Mouse (Mus musculus): Measurements from ENCODE around the gene Vgll4. TPM values are rescaled to one million over a fixed set of nuclear protein-coding genes. Genes with fewer than 3 reads are reported as not detected.

The Vgll4 gene
- polyA plus RNA-seq, 1 experiment from 2014 or later = 74.3 TPM

- Histone ChIP-seq H3K27me3 (replicated peaks) (no peaks in the 10 kb centered on the region), H3K27ac (ENCODE audit: poor library complexity, severe bottlenecking) (0 out of 2 replicates have a peak overlapping the region, but pooled peaks have one; percentile 26), H3K36me3 (peaks cover 12% of the 10 kb centered on the region), H3K9me3 (replicated peaks) (no peaks in the 10 kb centered on the region), H3K9ac (no peak overlapping the region), H3K4me1 (replicated peaks) (peaks cover 65% of the 10 kb centered on the region), H3K4me3 (no peak overlapping the region), H3K4me2 (no peak overlapping the region)
- 0 out of 2 replicates have a peak, but pooled peaks have one; percentile 7 for ATAC-seq (ENCODE audit: insufficient number of reproducible peaks, low FRiP score)
- 24% methylated on average over 2 of the region's 2 CpGs for WGBS
Measured at GRCm38 (mm10) chr6:114854368-114854767, 115.4 kb downstream of the Vgll4 start.

- 51% methylated on average over 3 of the region's 3 CpGs for WGBS
- ATAC-seq (ENCODE audit: insufficient number of reproducible peaks, low FRiP score) = no peak
- Histone ChIP-seq H3K4me1 (replicated peaks) (peaks cover 74% of the 10 kb centered on the region), H3K9me3 (replicated peaks) (no peaks in the 10 kb centered on the region), H3K27me3 (replicated peaks) (no peaks in the 10 kb centered on the region), H3K4me2 (no peak overlapping the region), H3K4me3 (no peak overlapping the region), H3K27ac (ENCODE audit: poor library complexity, severe bottlenecking) (no peak overlapping the region), H3K36me3 (no peaks in the 10 kb centered on the region), H3K9ac (no peak overlapping the region)
Measured at GRCm38 (mm10) chr6:114852739-114853138, 117.1 kb downstream of the Vgll4 start.

GRCm38 (mm10) chr6:114851688-114852087, 118.1 kb downstream of the Vgll4 start:
- no peak overlapping the region for H3K4me3 ChIP-seq
- H3K4me1 ChIP-seq (replicated peaks) = peaks cover 75% of the 10 kb centered on the region
- 71% methylated on average over 7 of the region's 7 CpGs for WGBS
- no peak for ATAC-seq (ENCODE audit: insufficient number of reproducible peaks, low FRiP score)
- no peaks in the 10 kb centered on the region for H3K36me3 ChIP-seq
- no peak overlapping the region for H3K27ac ChIP-seq (ENCODE audit: poor library complexity, severe bottlenecking)
- H3K9ac ChIP-seq = no peak overlapping the region
- H3K27me3 ChIP-seq (replicated peaks) = no peaks in the 10 kb centered on the region
- no peaks in the 10 kb centered on the region for H3K9me3 ChIP-seq (replicated peaks)
- no peak overlapping the region for H3K4me2 ChIP-seq

- H3K36me3 ChIP-seq = no peaks in the 10 kb centered on the region
- H3K27ac ChIP-seq (ENCODE audit: poor library complexity, severe bottlenecking) = no peak overlapping the region
- no peak for ATAC-seq (ENCODE audit: insufficient number of reproducible peaks, low FRiP score)
- no peaks in the 10 kb centered on the region for H3K9me3 ChIP-seq (replicated peaks)
- no peak overlapping the region for H3K9ac ChIP-seq
- H3K4me3 ChIP-seq = no peak overlapping the region
- H3K27me3 ChIP-seq (replicated peaks) = no peaks in the 10 kb centered on the region
- peaks cover 70% of the 10 kb centered on the region for H3K4me1 ChIP-seq (replicated peaks)
- 73% methylated on average over 8 of the region's 8 CpGs for WGBS
- H3K4me2 ChIP-seq = no peak overlapping the region
Measured at GRCm38 (mm10) chr6:114849787-114850186, 120.0 kb downstream of the Vgll4 start.

- 29% methylated on average over 7 of the region's 7 CpGs for WGBS
- no peak for ATAC-seq (ENCODE audit: insufficient number of reproducible peaks, low FRiP score)
- no peaks in the 10 kb centered on the region for H3K27me3 ChIP-seq (replicated peaks)
- H3K27ac ChIP-seq (ENCODE audit: poor library complexity, severe bottlenecking) = peak overlapping the region; percentile 46; the same call in 1 of the 2 replicates
- 0 out of 2 replicates have a peak, but pooled peaks cover 2% of the 10 kb centered on the region for H3K9me3 ChIP-seq (replicated peaks)
- H3K9ac ChIP-seq = 0 out of 2 replicates have a peak overlapping the region, but pooled peaks have one; percentile 13
- no peak overlapping the region for H3K4me2 ChIP-seq
- H3K36me3 ChIP-seq = no peaks in the 10 kb centered on the region
- H3K4me1 ChIP-seq (replicated peaks) = peaks cover 59% of the 10 kb centered on the region
- no peak overlapping the region for H3K4me3 ChIP-seq
Measured at GRCm38 (mm10) chr6:114848761-114849160, 121.0 kb downstream of the Vgll4 start.

GRCm38 (mm10) chr6:114847582-114848174, 122.1 kb downstream of the Vgll4 start:
- no peak overlapping the region for H3K4me2 ChIP-seq
- H3K36me3 ChIP-seq = no peaks in the 10 kb centered on the region
- WGBS = 86% methylated on average over 12 of the region's 12 CpGs
- H3K4me3 ChIP-seq = no peak overlapping the region
- H3K27ac ChIP-seq (ENCODE audit: poor library complexity, severe bottlenecking) = no peak overlapping the region
- no peaks in the 10 kb centered on the region for H3K27me3 ChIP-seq (replicated peaks)
- H3K9me3 ChIP-seq (replicated peaks) = peaks cover 5% of the 10 kb centered on the region; the same call in 1 of the 2 replicates
- peaks cover 51% of the 10 kb centered on the region for H3K4me1 ChIP-seq (replicated peaks)
- H3K9ac ChIP-seq = no peak overlapping the region
- no peak for ATAC-seq (ENCODE audit: insufficient number of reproducible peaks, low FRiP score)

- Histone ChIP-seq H3K4me1 (replicated peaks) (peaks cover 49% of the 10 kb centered on the region), H3K9ac (no peak overlapping the region), H3K27ac (ENCODE audit: poor library complexity, severe bottlenecking) (no peak overlapping the region), H3K9me3 (replicated peaks) (peaks cover 5% of the 10 kb centered on the region; the same call in 1 of the 2 replicates), H3K4me3 (no peak overlapping the region), H3K4me2 (no peak overlapping the region), H3K36me3 (no peaks in the 10 kb centered on the region), H3K27me3 (replicated peaks) (no peaks in the 10 kb centered on the region)
- 0 out of 2 replicates have a peak, but pooled peaks have one; percentile 6 for ATAC-seq (ENCODE audit: insufficient number of reproducible peaks, low FRiP score)
- 41% methylated on average over 4 of the region's 4 CpGs for WGBS
Measured at GRCm38 (mm10) chr6:114846153-114846772, 123.5 kb downstream of the Vgll4 start.

- 93% methylated on average over 2 of the region's 2 CpGs for WGBS
- Histone ChIP-seq H3K4me1 (replicated peaks) (peaks cover 56% of the 10 kb centered on the region), H3K9ac (no peak overlapping the region), H3K4me2 (no peak overlapping the region), H3K27me3 (replicated peaks) (no peaks in the 10 kb centered on the region), H3K4me3 (no peak overlapping the region), H3K27ac (ENCODE audit: poor library complexity, severe bottlenecking) (no peak overlapping the region), H3K9me3 (replicated peaks) (peaks cover 7% of the 10 kb centered on the region; the same call in 1 of the 2 replicates), H3K36me3 (no peaks in the 10 kb centered on the region)
- no peak for ATAC-seq (ENCODE audit: insufficient number of reproducible peaks, low FRiP score)
Measured at GRCm38 (mm10) chr6:114842863-114843262, 126.9 kb downstream of the Vgll4 start.

- Histone ChIP-seq H3K4me1 (replicated peaks) (peaks cover 57% of the 10 kb centered on the region), H3K27me3 (replicated peaks) (no peaks in the 10 kb centered on the region), H3K4me2 (no peak overlapping the region), H3K9ac (no peak overlapping the region), H3K27ac (ENCODE audit: poor library complexity, severe bottlenecking) (no peak overlapping the region), H3K36me3 (no peaks in the 10 kb centered on the region), H3K4me3 (no peak overlapping the region), H3K9me3 (replicated peaks) (peaks cover 7% of the 10 kb centered on the region; the same call in 1 of the 2 replicates)
- 67% methylated on average over 3 of the region's 3 CpGs for WGBS
- ATAC-seq (ENCODE audit: insufficient number of reproducible peaks, low FRiP score) = no peak
Measured at GRCm38 (mm10) chr6:114842131-114842530, 127.7 kb downstream of the Vgll4 start.

- 90% methylated on average over 7 of the region's 7 CpGs for WGBS
- H3K27ac ChIP-seq (ENCODE audit: poor library complexity, severe bottlenecking) = no peak overlapping the region
Measured at GRCm38 (mm10) chr6:114840012-114840411, 129.8 kb downstream of the Vgll4 start.

GRCm38 (mm10) chr6:114838872-114839271, 130.9 kb downstream of the Vgll4 start:
- Histone ChIP-seq H3K27ac (ENCODE audit: poor library complexity, severe bottlenecking) (peak overlapping the region; percentile 9; the same call in 1 of the 2 replicates), H3K4me1 (replicated peaks) (peaks cover 67% of the 10 kb centered on the region), H3K4me3 (no peak overlapping the region), H3K4me2 (no peak overlapping the region), H3K27me3 (replicated peaks) (no peaks in the 10 kb centered on the region), H3K36me3 (no peaks in the 10 kb centered on the region), H3K9ac (no peak overlapping the region), H3K9me3 (replicated peaks) (peaks cover 5% of the 10 kb centered on the region; the same call in 1 of the 2 replicates)
- no peak for ATAC-seq (ENCODE audit: insufficient number of reproducible peaks, low FRiP score)
- 40% methylated on average over 4 of the region's 4 CpGs for WGBS

More at GRCm38 (mm10) chr6:114840012-114840411, 129.8 kb downstream of the Vgll4 start:
- Histone ChIP-seq H3K9me3 (replicated peaks) (peaks cover 7% of the 10 kb centered on the region; the same call in 1 of the 2 replicates), H3K4me1 (replicated peaks) (peaks cover 56% of the 10 kb centered on the region), H3K27me3 (replicated peaks) (no peaks in the 10 kb centered on the region), H3K4me3 (no peak overlapping the region), H3K9ac (no peak overlapping the region), H3K36me3 (no peaks in the 10 kb centered on the region), H3K4me2 (no peak overlapping the region)
- ATAC-seq (ENCODE audit: insufficient number of reproducible peaks, low FRiP score) = no peak

All from heart, embryonic 12.5 days (tissue).